Mouse (Mus musculus) heart, postnatal 0 days (tissue): ENCODE measurements around the gene Scin.
A peak's percentile ranks its signal among the peaks of the same experiment; 100 is the strongest.

Experiments
- CTCF ChIP-seq: IDR thresholded peaks from 2 replicates; pipeline ENCODE4 v1.5.1; 2016; ENCODE audit warnings: antibody characterized with exemption, control low read depth, low read depth
- EP300 ChIP-seq: IDR thresholded peaks from 2 replicates; pipeline ENCODE4 v1.6.1; 2016; ENCODE audit warnings: antibody characterized with exemption, low read depth

DNA sequence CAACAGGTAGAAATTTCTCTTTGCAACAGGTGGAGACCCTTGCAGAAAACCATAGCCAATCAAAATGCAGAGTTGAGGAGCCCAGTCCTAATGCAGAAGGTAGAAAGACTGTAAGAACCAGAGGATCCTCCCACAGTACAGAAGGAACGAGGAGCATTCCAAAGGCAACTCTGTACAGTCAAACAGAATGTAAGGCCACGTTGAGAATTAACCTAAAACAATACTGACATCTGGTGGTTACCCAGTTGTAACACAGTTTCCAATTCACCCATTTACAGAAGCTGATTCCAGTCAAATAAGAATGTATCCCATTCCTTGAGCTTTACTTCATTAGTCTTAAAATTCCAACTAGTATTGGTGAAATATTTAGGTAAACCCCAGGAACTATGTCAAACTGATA lies 30.6 kb upstream of the Scin start:
- peak; percentile 82 for TF ChIP-seq CTCF
- no peak for TF ChIP-seq EP300
